Mouse (Mus musculus) G1E (cell line): ENCODE data around the gene Tmem33. TPM values are rescaled to one million over a fixed set of nuclear protein-coding genes. Genes with fewer than 3 reads are reported as not detected.

Experiments
- ATAC-seq: 2 replicates; pipeline ENCODE4 v1.8.0; 2016; ENCODE audit warnings: mild to moderate bottlenecking; ENCODE audit not compliant: insufficient number of reproducible peaks, poor library complexity, low FRiP score, severe bottlenecking; ENCODE audit errors: extremely low read depth
- DNase-seq: peaks from one replicate; pipeline ENCODE4 v3.0.0; 2012; ENCODE audit warnings: low spot score
- H3K27me3 ChIP-seq: 2 replicates; pipeline ENCODE4 v1.6.1; 2012; ENCODE audit warnings: mild to moderate bottlenecking, low read length, inconsistent platforms; ENCODE audit not compliant: insufficient read depth
- H3K36me3 ChIP-seq: replicated peaks from 2 replicates; pipeline ENCODE3; 2012; ENCODE audit warnings: mild to moderate bottlenecking, inconsistent platforms
- H3K4me1 ChIP-seq: 2 replicates; pipeline ENCODE4 v1.6.1; 2012; ENCODE audit warnings: low read depth, low read length, inconsistent platforms, mixed read lengths; ENCODE audit not compliant: insufficient read depth
- H3K4me3 ChIP-seq: 2 replicates; pipeline ENCODE4 v1.5.1; 2012; ENCODE audit warnings: low read depth, mild to moderate bottlenecking, inconsistent platforms, low read length, moderate library complexity, mixed read lengths
- H3K9me3 ChIP-seq: replicated peaks from 2 replicates; pipeline ENCODE4 v1.6.1; 2012; ENCODE audit warnings: inconsistent platforms
- CTCF ChIP-seq: IDR thresholded peaks from 2 replicates; pipeline ENCODE4 v1.5.1; 2012; ENCODE audit warnings: low read depth, low read length, inconsistent platforms, mixed read lengths
- GATA1 ChIP-seq: IDR thresholded peaks from 2 replicates; pipeline ENCODE4 v1.6.1; 2012; ENCODE audit warnings: borderline replicate concordance, low read length, inconsistent platforms, mixed read lengths
- GATA2 ChIP-seq: IDR thresholded peaks from 2 replicates; pipeline ENCODE4 v1.6.1; 2012; ENCODE audit warnings: low read depth, low read length, inconsistent platforms, borderline replicate concordance
- POLR2AphosphoS5 ChIP-seq: IDR thresholded peaks from 2 replicates; pipeline ENCODE4 v1.6.1; 2012; ENCODE audit warnings: low read depth, low read length, inconsistent platforms; ENCODE audit not compliant: insufficient replicate concordance
- TAL1 ChIP-seq: conservative IDR thresholded peaks from 2 replicates; pipeline ENCODE4 v1.6.1; 2012; ENCODE audit warnings: low read depth, low read length, inconsistent platforms, mixed read lengths
- polyA plus RNA-seq: library from polyadenylated mRNA; stranded (reverse); fragments of >175 nt; gene quantifications from 2 replicates; pipeline ENCODE4 v1.2.3, GENCODE M21; 2012
- total RNA-seq, 2 experiments: library from RNA; stranded (forward) in 1 of 2; stranded (reverse) in 1 of 2; fragments of 200-1000 nt in 1 of 2; fragments of >200 nt in 1 of 2; fragmentation: Nextera tagmentation in 1 of 2; gene quantifications; 2 replicates each; pipeline ENCODE4 v1.2.3; 2014 to 2017

Tmem33 gene
- total and polyA plus RNA-seq, 3 experiments = 75.8 to 151 (median 82.3) TPM

DNA sequence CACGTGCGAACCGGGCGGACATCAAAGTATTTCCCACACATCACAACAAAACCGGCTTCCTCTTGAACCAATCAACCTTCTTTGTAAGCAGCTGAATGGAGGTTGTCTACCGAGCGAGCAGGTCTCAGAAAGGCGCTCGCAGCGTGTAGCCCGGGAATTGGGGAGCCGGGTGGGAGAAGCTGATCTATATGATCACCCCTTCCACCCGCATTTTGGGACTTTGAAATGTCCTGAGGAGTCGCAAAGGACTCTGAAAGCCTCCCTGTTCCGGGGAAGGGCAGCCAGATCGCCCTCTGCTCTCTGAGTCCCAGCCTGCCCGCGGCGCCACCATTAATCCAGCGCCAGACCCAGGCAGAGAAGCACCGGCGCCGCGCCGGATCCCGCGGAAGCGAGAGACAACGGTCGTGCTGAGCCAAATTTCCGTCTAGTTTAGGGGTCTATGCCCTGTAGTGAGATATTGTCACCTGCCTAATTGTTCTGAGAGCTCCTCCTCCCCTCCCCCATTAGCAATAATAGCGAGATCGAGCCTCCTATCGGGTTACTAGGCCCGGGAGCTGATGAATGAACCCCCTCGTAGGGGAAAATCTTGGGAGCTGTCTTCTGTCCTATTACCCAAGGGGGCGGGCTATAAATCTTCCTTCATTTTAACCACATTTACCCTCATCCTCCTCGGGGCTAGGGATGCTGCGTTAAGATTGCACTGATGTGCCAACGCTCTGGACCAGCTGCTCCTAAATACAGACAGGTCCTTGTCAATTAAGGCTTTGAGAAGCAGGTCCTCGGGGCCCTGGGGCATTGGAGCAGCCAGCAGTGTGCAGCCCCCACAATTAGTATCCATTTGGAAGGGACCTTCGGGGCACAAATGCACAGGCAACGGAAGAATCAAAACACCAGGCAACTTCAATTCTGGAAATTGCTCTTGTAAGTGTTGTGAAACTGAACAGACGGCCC is 37.6 kb upstream of the Tmem33 start:
- Histone ChIP-seq H3K36me3 (no peaks in the 10 kb centered on the region), H3K27me3 (peaks cover 6% of the 10 kb centered on the region; the same call in 1 of the 2 replicates), H3K4me1 (no peaks in the 10 kb centered on the region), H3K4me3 (no peak overlapping the region), H3K9me3 (no peaks in the 10 kb centered on the region)
- no peak for ATAC-seq
- no peak for DNase-seq
- TF ChIP-seq TAL1 = no peak
- TF ChIP-seq GATA1 = no peak
- no peak for TF ChIP-seq POLR2AphosphoS5
- no peak for TF ChIP-seq CTCF
- no peak for TF ChIP-seq GATA2

DNA sequence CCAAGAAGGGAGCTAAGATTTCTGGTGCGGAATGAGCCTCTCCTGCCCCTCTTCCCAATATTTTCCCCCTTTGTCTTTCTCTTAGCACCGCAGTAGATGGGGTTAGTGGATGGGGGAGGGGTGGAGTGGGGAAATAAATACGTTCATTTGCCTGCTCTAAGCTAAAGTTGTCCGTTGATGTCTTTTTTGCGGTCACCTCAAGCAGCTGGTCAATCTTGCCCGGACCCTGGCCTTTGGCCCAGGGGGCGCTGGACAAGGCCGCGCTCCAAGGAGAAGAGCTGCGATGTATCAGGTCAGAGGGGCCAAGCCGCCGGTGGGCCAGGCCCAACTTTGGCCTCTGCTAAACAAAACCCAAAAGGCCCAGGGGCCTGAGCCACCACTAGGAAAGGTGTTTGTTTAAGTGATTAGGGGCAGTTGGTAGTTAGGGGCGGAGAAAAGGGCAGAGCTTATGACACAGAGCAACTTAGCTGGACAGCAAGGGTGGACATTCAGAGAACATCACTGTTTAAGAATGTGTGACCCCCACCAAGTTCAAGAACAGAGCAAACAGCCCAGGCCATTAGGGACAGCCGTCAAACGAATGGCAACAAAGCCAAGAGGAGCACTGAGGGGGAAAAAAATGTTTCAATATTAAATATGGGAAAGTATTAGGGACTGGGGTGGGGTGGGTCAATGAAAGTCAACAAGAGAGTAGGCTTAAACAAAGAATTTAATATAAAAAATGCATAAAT is 36.8 kb upstream of the Tmem33 start:
- Histone ChIP-seq H3K4me1 (no peaks in the 10 kb centered on the region), H3K27me3 (peaks cover 6% of the 10 kb centered on the region; the same call in 1 of the 2 replicates)

GRCm38 (mm10) chr5:67224122-67224502 is 36.3 kb upstream of the Tmem33 start:
- TF ChIP-seq CTCF (no peak), POLR2AphosphoS5 (no peak), GATA1 (no peak), TAL1 (no peak), GATA2 (no peak)
- Histone ChIP-seq H3K27me3 (peaks cover 6% of the 10 kb centered on the region; the same call in 1 of the 2 replicates), H3K4me1 (no peaks in the 10 kb centered on the region), H3K36me3 (no peaks in the 10 kb centered on the region), H3K4me3 (no peak overlapping the region), H3K9me3 (no peaks in the 10 kb centered on the region)
- no peak for DNase-seq
- ATAC-seq = no peak

More for the DNA sequence above, 36.8 kb upstream of the Tmem33 start:
- TF ChIP-seq POLR2AphosphoS5 (no peak), GATA1 (no peak), GATA2 (no peak), CTCF (no peak), TAL1 (no peak)
- DNase-seq (no peak), ATAC-seq (no peak)
- H3K9me3 ChIP-seq = no peaks in the 10 kb centered on the region
- H3K36me3 ChIP-seq = no peaks in the 10 kb centered on the region
- H3K4me3 ChIP-seq = no peak overlapping the region

GRCm38 (mm10) chr5:67225758-67226157 is 34.6 kb upstream of the Tmem33 start:
- Histone ChIP-seq H3K36me3 (no peaks in the 10 kb centered on the region), H3K27me3 (peaks cover 13% of the 10 kb centered on the region; the same call in 1 of the 2 replicates), H3K9me3 (peaks cover 6% of the 10 kb centered on the region), H3K4me1 (no peaks in the 10 kb centered on the region), H3K4me3 (no peak overlapping the region)
- TF ChIP-seq POLR2AphosphoS5 (no peak), GATA1 (no peak)
- no peak for DNase-seq
- ATAC-seq = no peak

GRCm38 (mm10) chr5:67227261-67227660 is 33.1 kb upstream of the Tmem33 start:
- peaks cover 17% of the 10 kb centered on the region; the same call in 1 of the 2 replicates for H3K27me3 ChIP-seq

More at GRCm38 (mm10) chr5:67227261-67227660, 33.1 kb upstream of the Tmem33 start:
- ATAC-seq (no peak), DNase-seq (no peak)
- Histone ChIP-seq H3K4me1 (no peaks in the 10 kb centered on the region), H3K36me3 (no peaks in the 10 kb centered on the region), H3K4me3 (no peak overlapping the region), H3K9me3 (peaks cover 13% of the 10 kb centered on the region)
- TF ChIP-seq GATA1 = no peak
- TF ChIP-seq TAL1 = no peak
- no peak for TF ChIP-seq POLR2AphosphoS5
- no peak for TF ChIP-seq CTCF
- TF ChIP-seq GATA2 = no peak
